Mouse (Mus musculus) midbrain, embryonic 16.5 days (tissue): ENCODE data around the gene Acer3. TPM values are rescaled to one million over a fixed set of nuclear protein-coding genes. Genes with fewer than 3 reads are reported as not detected.

Source experiments
- ATAC-seq: fragments of 200-750 bp; cut with Nextera tagmentation; 2 replicates; pipeline ENCODE4 v1.8.0; 2017; ENCODE audit warnings: moderate TSS enrichment
- H3K27ac ChIP-seq: fragments of 300-500 bp; sonication (generic); 2 replicates; pipeline ENCODE4 v1.5.1; 2014; ENCODE audit warnings: mild to moderate bottlenecking, low read length, mixed read lengths
- H3K27me3 ChIP-seq: fragments of 300-500 bp; sonication (generic); 2 replicates; pipeline ENCODE4 v1.6.1; 2014; ENCODE audit warnings: low read depth, low read length, mixed read lengths; ENCODE audit not compliant: control insufficient read depth, insufficient read depth
- H3K36me3 ChIP-seq: fragments of 300-500 bp; sonication (generic); 2 replicates; pipeline ENCODE4 v1.6.1; 2014; ENCODE audit warnings: mild to moderate bottlenecking, low read length, moderate library complexity, mixed read lengths; ENCODE audit not compliant: control insufficient read depth, insufficient read depth
- H3K4me1 ChIP-seq: fragments of 300-500 bp; sonication (generic); 2 replicates; pipeline ENCODE4 v1.6.1; 2014; ENCODE audit warnings: mild to moderate bottlenecking, low read length, mixed read lengths; ENCODE audit not compliant: control insufficient read depth, insufficient read depth
- H3K4me2 ChIP-seq: fragments of 300-500 bp; sonication (generic); 2 replicates; pipeline ENCODE4 v1.6.1; 2014; ENCODE audit warnings: mild to moderate bottlenecking, low read length, mixed read lengths
- H3K4me3 ChIP-seq: fragments of 300-500 bp; sonication (generic); 2 replicates; pipeline ENCODE4 v1.5.1; 2014; ENCODE audit warnings: low read depth, mild to moderate bottlenecking, low read length, moderate library complexity, mixed read lengths
- H3K9ac ChIP-seq: fragments of 300-500 bp; sonication (generic); 2 replicates; pipeline ENCODE4 v1.6.1; 2014; ENCODE audit warnings: low read depth, low read length, mixed read lengths
- H3K9me3 ChIP-seq: fragments of 300-500 bp; sonication (generic); replicated peaks from 2 replicates; pipeline ENCODE4 v1.6.1; 2014; ENCODE audit warnings: mild to moderate bottlenecking, low read length, mixed read lengths; ENCODE audit not compliant: control insufficient read depth, poor library complexity, severe bottlenecking
- WGBS: fragments of 180-500 bp; shearing (Covaris S2); extraction: QIAGEN DNeasy Blood & Tissue Kit; methylation state at CpG from one replicate; pipeline ENCODE4 v1.1.7; 2014; 5-methylcytosine and 5-hydroxymethylcytosine counted together
- polyA plus RNA-seq: library from polyadenylated mRNA; unstranded; fragments of >200 nt; fragmentation: Nextera tagmentation; extraction: Ambion mirVana; gene quantifications from 2 replicates; pipeline ENCODE4 v1.2.1, GENCODE M21; 2015

Gene Acer3
- polyA plus RNA-seq, 1 experiment from 2014 or later: 20.6 TPM

GRCm38 (mm10) chr7:98328311-98328710 is 7.3 kb upstream of the Acer3 start:
- Histone ChIP-seq H3K4me3 (no peak overlapping the region), H3K9ac (no peak overlapping the region), H3K4me2 (no peak overlapping the region), H3K27me3 (no peaks in the 10 kb centered on the region), H3K36me3 (no peaks in the 10 kb centered on the region), H3K27ac (no peak overlapping the region), H3K9me3 (no peaks in the 10 kb centered on the region), H3K4me1 (no peaks in the 10 kb centered on the region)
- no peak for ATAC-seq
- WGBS: 53% methylated on average over 2 of the region's 2 CpGs

GRCm38 (mm10) chr7:98326051-98326450 is 5.0 kb upstream of the Acer3 start:
- no peaks in the 10 kb centered on the region for H3K4me1 ChIP-seq
- no peak overlapping the region for H3K9ac ChIP-seq
- no peak overlapping the region for H3K4me3 ChIP-seq
- no peak overlapping the region for H3K27ac ChIP-seq
- no peaks in the 10 kb centered on the region for H3K9me3 ChIP-seq
- H3K4me2 ChIP-seq: no peak overlapping the region
- 79% methylated on average over 7 of the region's 7 CpGs for WGBS
- no peak for ATAC-seq
- H3K27me3 ChIP-seq: no peaks in the 10 kb centered on the region
- H3K36me3 ChIP-seq: no peaks in the 10 kb centered on the region

- WGBS: 83% methylated on average over 1 of the region's 1 CpGs
- no peak for ATAC-seq
- Histone ChIP-seq H3K4me2 (no peak overlapping the region), H3K9ac (no peak overlapping the region), H3K27ac (no peak overlapping the region), H3K27me3 (no peaks in the 10 kb centered on the region), H3K4me3 (no peak overlapping the region), H3K36me3 (no peaks in the 10 kb centered on the region), H3K9me3 (no peaks in the 10 kb centered on the region), H3K4me1 (no peaks in the 10 kb centered on the region)
Observed at GRCm38 (mm10) chr7:98324228-98324627, 3.2 kb upstream of the Acer3 start.

- Histone ChIP-seq H3K9ac (no peak overlapping the region), H3K36me3 (no peaks in the 10 kb centered on the region), H3K27ac (no peak overlapping the region), H3K4me2 (no peak overlapping the region), H3K4me3 (no peak overlapping the region), H3K27me3 (no peaks in the 10 kb centered on the region), H3K4me1 (no peaks in the 10 kb centered on the region), H3K9me3 (no peaks in the 10 kb centered on the region)
- 24% methylated on average over 5 of the region's 5 CpGs for WGBS
- peak; percentile 68; the same call in 1 of the 2 replicates for ATAC-seq
Observed at GRCm38 (mm10) chr7:98323288-98324019, 2.4 kb upstream of the Acer3 start.

GRCm38 (mm10) chr7:98322415-98322814 is 1.4 kb upstream of the Acer3 start:
- Histone ChIP-seq H3K27ac (no peak overlapping the region), H3K27me3 (no peaks in the 10 kb centered on the region), H3K4me3 (no peak overlapping the region), H3K4me1 (no peaks in the 10 kb centered on the region), H3K4me2 (no peak overlapping the region), H3K9ac (no peak overlapping the region), H3K9me3 (no peaks in the 10 kb centered on the region), H3K36me3 (no peaks in the 10 kb centered on the region)
- ATAC-seq: no peak
- WGBS: 87% methylated on average over 3 of the region's 3 CpGs

- H3K4me1 ChIP-seq: no peaks in the 10 kb centered on the region
- H3K9ac ChIP-seq: no peak overlapping the region
- no peaks in the 10 kb centered on the region for H3K27me3 ChIP-seq
- 80% methylated on average over 7 of the region's 7 CpGs for WGBS
- H3K36me3 ChIP-seq: no peaks in the 10 kb centered on the region
- ATAC-seq: no peak
- no peaks in the 10 kb centered on the region for H3K9me3 ChIP-seq
- H3K4me3 ChIP-seq: no peak overlapping the region
- H3K4me2 ChIP-seq: no peak overlapping the region
- H3K27ac ChIP-seq: no peak overlapping the region
Observed at GRCm38 (mm10) chr7:98320006-98320556, 927 bp downstream of the Acer3 start.

- ATAC-seq: no peak
- Histone ChIP-seq H3K27me3 (no peaks in the 10 kb centered on the region), H3K4me1 (no peaks in the 10 kb centered on the region), H3K9me3 (no peaks in the 10 kb centered on the region), H3K4me2 (no peak overlapping the region), H3K27ac (no peak overlapping the region), H3K4me3 (no peak overlapping the region), H3K36me3 (no peaks in the 10 kb centered on the region), H3K9ac (no peak overlapping the region)
- WGBS: 39% methylated on average over 2 of the region's 2 CpGs
Observed at GRCm38 (mm10) chr7:98316568-98316967, 4.4 kb downstream of the Acer3 start.

GRCm38 (mm10) chr7:98315087-98315486 is 5.9 kb downstream of the Acer3 start:
- H3K9me3 ChIP-seq: no peaks in the 10 kb centered on the region
- WGBS: 80% methylated on average over 2 of the region's 2 CpGs
- no peak overlapping the region for H3K27ac ChIP-seq
- no peaks in the 10 kb centered on the region for H3K36me3 ChIP-seq
- ATAC-seq: no peak
- no peak overlapping the region for H3K9ac ChIP-seq
- H3K4me2 ChIP-seq: no peak overlapping the region
- H3K4me3 ChIP-seq: no peak overlapping the region
- no peaks in the 10 kb centered on the region for H3K27me3 ChIP-seq
- H3K4me1 ChIP-seq: no peaks in the 10 kb centered on the region

GRCm38 (mm10) chr7:98312185-98312920 is 8.7 kb downstream of the Acer3 start:
- no peaks in the 10 kb centered on the region for H3K36me3 ChIP-seq
- ATAC-seq: no peak
- no peak overlapping the region for H3K9ac ChIP-seq
- no peaks in the 10 kb centered on the region for H3K27me3 ChIP-seq
- H3K4me1 ChIP-seq: peaks cover 13% of the 10 kb centered on the region
- no peak overlapping the region for H3K27ac ChIP-seq
- no peaks in the 10 kb centered on the region for H3K9me3 ChIP-seq
- no peak overlapping the region for H3K4me2 ChIP-seq
- WGBS: 71% methylated on average over 4 of the region's 4 CpGs
- no peak overlapping the region for H3K4me3 ChIP-seq
